Mouse (Mus musculus) midbrain, embryonic 16.5 days (tissue): ENCODE data around the gene Pik3r3. TPM values are rescaled to one million over a fixed set of nuclear protein-coding genes. Genes with fewer than 3 reads are reported as not detected.
"Not testable (repeated sequence)": the region's sequence is repeated elsewhere in the genome, so short reads cannot be mapped to it uniquely, and the experiment has no call there.

Experiments used
- ATAC-seq: fragments of 200-750 bp; cut with Nextera tagmentation; 2 replicates; pipeline ENCODE4 v1.8.0; 2017; ENCODE audit warnings: moderate TSS enrichment
- H3K27ac ChIP-seq: fragments of 300-500 bp; sonication (generic); 2 replicates; pipeline ENCODE4 v1.5.1; 2014; ENCODE audit warnings: mild to moderate bottlenecking, low read length, mixed read lengths
- H3K27me3 ChIP-seq: fragments of 300-500 bp; sonication (generic); 2 replicates; pipeline ENCODE4 v1.6.1; 2014; ENCODE audit warnings: low read depth, low read length, mixed read lengths; ENCODE audit not compliant: control insufficient read depth, insufficient read depth
- H3K36me3 ChIP-seq: fragments of 300-500 bp; sonication (generic); 2 replicates; pipeline ENCODE4 v1.6.1; 2014; ENCODE audit warnings: mild to moderate bottlenecking, low read length, moderate library complexity, mixed read lengths; ENCODE audit not compliant: control insufficient read depth, insufficient read depth
- H3K4me1 ChIP-seq: fragments of 300-500 bp; sonication (generic); 2 replicates; pipeline ENCODE4 v1.6.1; 2014; ENCODE audit warnings: mild to moderate bottlenecking, low read length, mixed read lengths; ENCODE audit not compliant: control insufficient read depth, insufficient read depth
- H3K4me2 ChIP-seq: fragments of 300-500 bp; sonication (generic); 2 replicates; pipeline ENCODE4 v1.6.1; 2014; ENCODE audit warnings: mild to moderate bottlenecking, low read length, mixed read lengths
- H3K4me3 ChIP-seq: fragments of 300-500 bp; sonication (generic); 2 replicates; pipeline ENCODE4 v1.5.1; 2014; ENCODE audit warnings: low read depth, mild to moderate bottlenecking, low read length, moderate library complexity, mixed read lengths
- H3K9ac ChIP-seq: fragments of 300-500 bp; sonication (generic); 2 replicates; pipeline ENCODE4 v1.6.1; 2014; ENCODE audit warnings: low read depth, low read length, mixed read lengths
- H3K9me3 ChIP-seq: fragments of 300-500 bp; sonication (generic); replicated peaks from 2 replicates; pipeline ENCODE4 v1.6.1; 2014; ENCODE audit warnings: mild to moderate bottlenecking, low read length, mixed read lengths; ENCODE audit not compliant: control insufficient read depth, poor library complexity, severe bottlenecking
- WGBS: fragments of 180-500 bp; shearing (Covaris S2); extraction: QIAGEN DNeasy Blood & Tissue Kit; methylation state at CpG from one replicate; pipeline ENCODE4 v1.1.7; 2014; 5-methylcytosine and 5-hydroxymethylcytosine counted together
- polyA plus RNA-seq: library from polyadenylated mRNA; unstranded; fragments of >200 nt; fragmentation: Nextera tagmentation; extraction: Ambion mirVana; gene quantifications from 2 replicates; pipeline ENCODE4 v1.2.1, GENCODE M21; 2015

The Pik3r3 gene
- polyA plus RNA-seq, 1 experiment from 2014 or later = 80.5 TPM

GRCm38 (mm10) chr4:116244240-116244639 is 22.8 kb downstream of the Pik3r3 start:
- Histone ChIP-seq H3K36me3 (no peaks in the 10 kb centered on the region), H3K9me3 (no peaks in the 10 kb centered on the region), H3K9ac (no peak overlapping the region), H3K27ac (no peak overlapping the region), H3K27me3 (no peaks in the 10 kb centered on the region), H3K4me1 (no peaks in the 10 kb centered on the region), H3K4me2 (no peak overlapping the region), H3K4me3 (no peak overlapping the region)
- WGBS = 78% methylated on average over 2 of the region's 2 CpGs
- ATAC-seq = no peak

DNA sequence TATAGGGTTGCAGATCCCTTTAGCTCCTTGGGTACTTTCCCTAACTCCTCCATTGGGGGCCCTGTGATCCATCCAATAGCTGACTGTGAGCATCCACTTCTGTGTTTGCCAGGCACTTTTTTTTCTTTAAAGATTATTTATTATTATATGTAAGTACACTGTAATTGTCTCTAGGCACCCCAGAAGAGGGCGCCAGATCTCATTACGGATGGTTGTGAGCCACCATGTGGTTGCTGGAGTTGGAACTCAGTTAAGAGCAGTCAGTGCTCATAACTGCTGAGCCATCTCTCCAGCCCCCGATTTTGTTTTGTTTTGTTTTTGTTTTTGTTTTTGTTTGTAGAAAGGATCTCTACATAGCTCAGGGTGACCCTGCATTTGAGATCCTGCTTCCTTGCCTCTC is 24.5 kb downstream of the Pik3r3 start:
- WGBS = 41% methylated on average over 3 of the region's 3 CpGs
- not testable (repeated sequence) for ATAC-seq

GRCm38 (mm10) chr4:116249986-116250385 is 28.6 kb downstream of the Pik3r3 start:
- Histone ChIP-seq H3K27me3 (no peaks in the 10 kb centered on the region), H3K9me3 (no peaks in the 10 kb centered on the region), H3K36me3 (no peaks in the 10 kb centered on the region), H3K9ac (no peak overlapping the region), H3K27ac (no peak overlapping the region), H3K4me2 (no peak overlapping the region), H3K4me3 (no peak overlapping the region), H3K4me1 (no peaks in the 10 kb centered on the region)
- no peak for ATAC-seq
- 88% methylated on average over 3 of the region's 3 CpGs for WGBS

More for the DNA sequence above, 24.5 kb downstream of the Pik3r3 start:
- not testable (repeated sequence) for H3K27me3 ChIP-seq, H3K9ac ChIP-seq, H3K4me3 ChIP-seq, H3K36me3 ChIP-seq, H3K4me2 ChIP-seq, H3K27ac ChIP-seq, H3K9me3 ChIP-seq, H3K4me1 ChIP-seq

GRCm38 (mm10) chr4:116268220-116268619 is 46.8 kb downstream of the Pik3r3 start:
- Histone ChIP-seq H3K27me3 (no peaks in the 10 kb centered on the region), H3K4me2 (no peak overlapping the region), H3K27ac (no peak overlapping the region), H3K4me3 (no peak overlapping the region), H3K9ac (no peak overlapping the region), H3K36me3 (peaks cover 18% of the 10 kb centered on the region), H3K4me1 (no peaks in the 10 kb centered on the region), H3K9me3 (no peaks in the 10 kb centered on the region)
- 98% methylated on average over 6 of the region's 6 CpGs for WGBS
- ATAC-seq = no peak

DNA sequence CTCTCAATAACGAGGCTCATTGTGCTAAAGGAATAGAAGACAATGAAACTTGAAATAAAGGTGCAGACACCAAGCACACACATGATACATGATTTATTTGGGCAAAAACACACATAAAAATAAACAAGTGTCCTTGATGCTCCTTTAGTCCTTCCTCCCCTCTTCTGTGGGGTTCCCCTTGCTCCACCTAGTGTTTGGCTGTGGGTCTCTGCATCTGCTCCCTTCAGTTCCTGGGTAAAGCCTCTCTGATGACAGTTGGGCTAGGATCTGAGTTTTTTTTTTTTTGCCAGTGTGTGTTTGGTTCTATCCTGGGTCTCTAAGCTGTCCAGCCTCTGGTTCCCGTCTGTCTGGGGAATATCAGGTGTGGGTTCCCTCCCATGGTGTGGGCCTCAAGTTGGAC is 60.8 kb downstream of the Pik3r3 start:
- no peaks in the 10 kb centered on the region for H3K9me3 ChIP-seq
- no peak overlapping the region for H3K9ac ChIP-seq
- ATAC-seq = no peak
- no peaks in the 10 kb centered on the region for H3K27me3 ChIP-seq
- WGBS = 79% methylated on average over 2 of the region's 2 CpGs
- no peak overlapping the region for H3K27ac ChIP-seq
- H3K36me3 ChIP-seq = peaks cover 15% of the 10 kb centered on the region; the same call in 1 of the 2 replicates
- H3K4me3 ChIP-seq = no peak overlapping the region
- no peak overlapping the region for H3K4me2 ChIP-seq
- no peaks in the 10 kb centered on the region for H3K4me1 ChIP-seq

GRCm38 (mm10) chr4:116291561-116291960 is 70.1 kb downstream of the Pik3r3 start:
- Histone ChIP-seq H3K9me3 (no peaks in the 10 kb centered on the region), H3K27ac (no peak overlapping the region), H3K4me1 (no peaks in the 10 kb centered on the region), H3K27me3 (no peaks in the 10 kb centered on the region), H3K36me3 (peaks cover 50% of the 10 kb centered on the region), H3K4me3 (no peak overlapping the region), H3K4me2 (no peak overlapping the region), H3K9ac (no peak overlapping the region)
- ATAC-seq = no peak
- WGBS = 86% methylated on average over 6 of the region's 6 CpGs

DNA sequence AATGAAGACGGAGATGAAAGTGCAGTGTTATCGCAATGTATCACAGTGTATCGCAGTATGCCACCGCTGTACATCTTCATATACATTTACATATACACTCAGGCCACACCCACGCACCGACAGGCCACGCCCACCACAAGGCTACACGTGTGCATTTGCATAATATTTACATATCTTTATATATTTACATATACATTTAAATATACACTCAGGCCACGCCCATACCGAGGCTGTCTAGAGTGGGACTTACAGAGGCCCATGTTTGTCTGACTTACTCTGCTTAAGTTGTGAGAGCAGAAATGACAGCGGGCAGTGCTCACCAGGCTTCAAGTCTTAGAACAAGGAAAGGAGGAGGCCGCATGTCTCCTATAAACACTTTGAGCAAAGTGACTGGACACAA is 71.9 kb downstream of the Pik3r3 start:
- Histone ChIP-seq H3K36me3 (peaks cover 43% of the 10 kb centered on the region), H3K9me3 (no peaks in the 10 kb centered on the region), H3K4me2 (no peak overlapping the region), H3K27me3 (no peaks in the 10 kb centered on the region), H3K9ac (no peak overlapping the region), H3K27ac (no peak overlapping the region), H3K4me3 (no peak overlapping the region), H3K4me1 (no peaks in the 10 kb centered on the region)
- ATAC-seq = no peak
- 93% methylated on average over 12 of the region's 12 CpGs for WGBS

GRCm38 (mm10) chr4:116300878-116301355 is 79.5 kb downstream of the Pik3r3 start:
- Histone ChIP-seq H3K27me3 (no peaks in the 10 kb centered on the region), H3K9me3 (no peaks in the 10 kb centered on the region), H3K36me3 (peaks cover 22% of the 10 kb centered on the region), H3K4me3 (no peak overlapping the region), H3K9ac (no peak overlapping the region), H3K27ac (no peak overlapping the region), H3K4me2 (no peak overlapping the region), H3K4me1 (no peaks in the 10 kb centered on the region)
- 68% methylated on average over 4 of the region's 4 CpGs for WGBS
- no peak for ATAC-seq

DNA sequence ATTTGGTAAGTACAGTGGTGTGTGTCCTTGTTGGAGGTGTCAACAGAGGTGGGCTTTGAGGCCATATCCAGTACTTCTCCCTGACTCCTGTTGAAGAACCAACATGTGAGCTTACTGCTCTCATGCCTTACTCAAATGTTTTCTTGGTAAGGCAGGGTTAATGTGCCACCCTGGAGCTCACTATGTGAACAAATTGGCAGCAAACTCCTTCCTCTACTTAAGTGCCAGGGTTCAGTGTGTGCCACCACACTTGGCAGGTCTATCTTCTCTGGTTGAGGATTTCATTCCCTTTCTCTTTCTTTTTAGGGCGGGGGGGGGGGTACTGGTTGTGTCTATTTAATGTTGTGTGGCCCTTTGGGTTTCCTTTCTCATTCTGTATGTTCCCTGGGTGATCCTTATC is 83.1 kb downstream of the Pik3r3 start:
- Histone ChIP-seq H3K36me3 (peaks cover 45% of the 10 kb centered on the region), H3K27ac (no peak overlapping the region), H3K27me3 (no peaks in the 10 kb centered on the region), H3K4me3 (no peak overlapping the region), H3K9me3 (no peaks in the 10 kb centered on the region), H3K9ac (no peak overlapping the region), H3K4me1 (no peaks in the 10 kb centered on the region), H3K4me2 (no peak overlapping the region)
- no peak for ATAC-seq
- WGBS = 22% methylated on average over 1 of the region's 1 CpGs
